Mouse (Mus musculus) leukemia stem cell, adult 10-12 weeks (primary cell): ENCODE data around the gene Cd40. TPM values are rescaled to one million over a fixed set of nuclear protein-coding genes. Genes with fewer than 3 reads are reported as not detected.

ENCODE experiments used
- polyA plus RNA-seq: library from polyadenylated mRNA; stranded (reverse); fragments of >175 nt; gene quantifications from 2 replicates; pipeline ENCODE4 v1.2.3, GENCODE M21; 2012; ENCODE audit warnings: low replicate concordance

The Cd40 gene
- 0.64 and 2.4 TPM in 2 replicates for polyA plus RNA-seq

GRCm38 (mm10) chr2:165054888-165055852 is at the start of gene Cd40:
TSS of gene Cd40 (plus strand) at chr2:165055627.

GRCm38 (mm10) chr2:165034131-165035057 is 21.0 kb upstream of the Cd40 start, which contains the start of gene Ncoa5:
TSS of gene Ncoa5 (minus strand) at chr2:165034867.

GRCm38 (mm10) chr2:165090650-165091049 is 35.2 kb downstream of the Cd40 start, which contains the start of gene 1700025C18Rik:
TSS of gene 1700025C18Rik (minus strand) at chr2:165090750.

Other genes with a start within 250 kb of the Cd40 start
- 15.5 and 30.3 TPM in 2 replicates for gene Zswim1, start 232.9 kb upstream of the Cd40 start, polyA plus RNA-seq
- not detected in 2 replicates for gene Spata25, start 227.1 kb upstream of the Cd40 start, polyA plus RNA-seq
- 21.4 and 125 TPM in 2 replicates for gene Ctsa, start 222.8 kb upstream of the Cd40 start, polyA plus RNA-seq
- 2.3 and 2.5 TPM in 2 replicates for gene Neurl2, start 222.2 kb upstream of the Cd40 start, polyA plus RNA-seq
- gene Pltp, start 197.9 kb upstream of the Cd40 start, polyA plus RNA-seq, result 9.3 and 14.4 TPM in 2 replicates
- gene Pcif1, start 176.3 kb upstream of the Cd40 start, polyA plus RNA-seq, result 64.8 and 66.4 TPM in 2 replicates
- 63.2 and 88.5 TPM in 2 replicates for gene Zfp335, start 143.9 kb upstream of the Cd40 start, polyA plus RNA-seq
- gene Mmp9, start 114.8 kb upstream of the Cd40 start, polyA plus RNA-seq, result 5.0 and 9.8 TPM in 2 replicates
- 0.27 and 0.64 TPM in 2 replicates for gene Slc12a5, start 94.8 kb upstream of the Cd40 start, polyA plus RNA-seq
- gene Ncoa5, start 20.8 kb upstream of the Cd40 start, polyA plus RNA-seq, result 43.1 and 78.6 TPM in 2 replicates
- not detected in 2 replicates for gene 1700025C18Rik, start 35.1 kb downstream of the Cd40 start, polyA plus RNA-seq
- gene Cdh22, start 179.2 kb downstream of the Cd40 start, polyA plus RNA-seq, result 0.24 and 0.25 TPM in 2 replicates
- gene Slc35c2, start 232.2 kb downstream of the Cd40 start, polyA plus RNA-seq, result 73.8 and 106 TPM in 2 replicates